Mouse (Mus musculus) cerebellum, adult 2 months (tissue): ENCODE results near the gene Slc35f2.

Experiments used
- CTCF ChIP-seq: fragments of 200-500 bp; IDR thresholded peaks from 2 replicates; pipeline ENCODE4 v1.5.1; 2011; ENCODE audit warnings: low read depth, mild to moderate bottlenecking, control low read depth, low read length, moderate library complexity, borderline replicate concordance; ENCODE audit not compliant: insufficient read depth
- POLR2A ChIP-seq: fragments of 200-500 bp; IDR thresholded peaks from 2 replicates; pipeline ENCODE4 v1.6.1; 2011; ENCODE audit warnings: low read length, control low read depth, borderline replicate concordance; ENCODE audit not compliant: insufficient read depth

GRCm38 (mm10) chr9:53740829-53741404 lies 30.4 kb upstream of the Slc35f2 start:
- TF ChIP-seq CTCF: no peak
- TF ChIP-seq POLR2A: no peak
